Mouse (Mus musculus) cerebellum, adult 2 months (tissue): ENCODE results near the gene Tpsb2. TPM values are rescaled to one million over a fixed set of nuclear protein-coding genes. Genes with fewer than 3 reads are reported as not detected.

Experiments used
- DNase-seq, 2 experiments: peaks; one replicate each; pipeline ENCODE4 v3.0.0; 2021
- H3K27ac ChIP-seq: fragments of 200-500 bp; 2 replicates; pipeline ENCODE4 v1.5.1; 2012; ENCODE audit warnings: low read length, control low read depth, inconsistent platforms; ENCODE audit not compliant: insufficient read depth
- H3K27me3 ChIP-seq: fragments of 200-500 bp; 2 replicates; pipeline ENCODE4 v1.6.1; 2012; ENCODE audit warnings: inconsistent platforms, mild to moderate bottlenecking, low read length, moderate library complexity; ENCODE audit not compliant: control insufficient read depth, insufficient read depth
- H3K4me1 ChIP-seq: fragments of 200-500 bp; 2 replicates; pipeline ENCODE4 v1.6.1; 2011; ENCODE audit warnings: low read length; ENCODE audit not compliant: control insufficient read depth, insufficient read depth
- H3K4me3 ChIP-seq: fragments of 200-500 bp; replicated peaks from 2 replicates; pipeline ENCODE3; 2011; ENCODE audit warnings: mild to moderate bottlenecking, low read depth, low read length, control low read depth; ENCODE audit not compliant: insufficient read depth
- CTCF ChIP-seq: fragments of 200-500 bp; IDR thresholded peaks from 2 replicates; pipeline ENCODE4 v1.5.1; 2011; ENCODE audit warnings: low read depth, mild to moderate bottlenecking, control low read depth, low read length, moderate library complexity, borderline replicate concordance; ENCODE audit not compliant: insufficient read depth
- POLR2A ChIP-seq: fragments of 200-500 bp; IDR thresholded peaks from 2 replicates; pipeline ENCODE4 v1.6.1; 2011; ENCODE audit warnings: low read length, control low read depth, borderline replicate concordance; ENCODE audit not compliant: insufficient read depth
- WGBS: fragments of 180-500 bp; shearing (Covaris S2); methylation state at CpG from one replicate; pipeline ENCODE4 v1.1.7; 2018; 5-methylcytosine and 5-hydroxymethylcytosine counted together
- polyA plus RNA-seq: library from polyadenylated mRNA; depleted of rRNA; stranded (reverse); fragments of >200 nt; gene quantifications from 2 replicates; pipeline ENCODE4 v1.2.3, GENCODE M21; 2012; rRNA removed

Tpsb2 gene
- 0.16 TPM in 1 of 2 replicates, not detected in the other for polyA plus RNA-seq

GRCm38 (mm10) chr17:25366005-25366404 is at the start of gene Tpsb2:
TSS of gene Tpsb2 (plus strand) at chr17:25366305.
- DNase-seq: no peak
- TF ChIP-seq POLR2A: no peak
- no peak for TF ChIP-seq CTCF
- no peaks in the 10 kb centered on the region for H3K4me1 ChIP-seq
- H3K27me3 ChIP-seq: no peaks in the 10 kb centered on the region
- WGBS: 79% methylated on average over 2 of the region's 2 CpGs
- H3K4me3 ChIP-seq: no peak within 1 kb of the TSS
- no peak within 1 kb of the TSS for H3K27ac ChIP-seq

- no peaks in the 10 kb centered on the region for H3K4me1 ChIP-seq
- no peak for DNase-seq
- no peak within 1 kb of the TSS for H3K4me3 ChIP-seq
- 67% methylated on average over 5 of the region's 5 CpGs for WGBS
- no peaks in the 10 kb centered on the region for H3K27me3 ChIP-seq
- TF ChIP-seq POLR2A (no peak), CTCF (no peak)
- no peak within 1 kb of the TSS for H3K27ac ChIP-seq
These were observed 47.8 kb upstream of the Tpsb2 start, which contains the start of gene Prss29 for GRCm38 (mm10) chr17:25318354-25318753. TSS of gene Prss29 (plus strand) at chr17:25318654.

- Histone ChIP-seq H3K4me3 (no peak overlapping the region), H3K4me1 (no peaks in the 10 kb centered on the region), H3K27me3 (no peaks in the 10 kb centered on the region), H3K27ac (no peak overlapping the region)
- WGBS: 69% methylated on average over 8 of the region's 8 CpGs
- DNase-seq: no peak
- TF ChIP-seq CTCF (no peak), POLR2A (no peak)
These were observed 45.3 kb upstream of the Tpsb2 start for GRCm38 (mm10) chr17:25320819-25321218.

- 24% methylated on average over 2 of the region's 2 CpGs for WGBS
- H3K27me3 ChIP-seq: no peaks in the 10 kb centered on the region
These were observed 43.2 kb upstream of the Tpsb2 start for GRCm38 (mm10) chr17:25322930-25323329.

GRCm38 (mm10) chr17:25332321-25332720 is 33.8 kb upstream of the Tpsb2 start:
- 72% methylated on average over 9 of the region's 9 CpGs for WGBS
- Histone ChIP-seq H3K27me3 (no peaks in the 10 kb centered on the region), H3K27ac (no peak overlapping the region), H3K4me3 (no peak overlapping the region), H3K4me1 (no peaks in the 10 kb centered on the region)
- no peak for DNase-seq
- no peak for TF ChIP-seq POLR2A
- no peak for TF ChIP-seq CTCF

More at GRCm38 (mm10) chr17:25322930-25323329, 43.2 kb upstream of the Tpsb2 start:
- Histone ChIP-seq H3K4me1 (no peaks in the 10 kb centered on the region), H3K4me3 (no peak overlapping the region), H3K27ac (no peak overlapping the region)
- no peak for DNase-seq
- TF ChIP-seq POLR2A (no peak), CTCF (no peak)

GRCm38 (mm10) chr17:25333943-25334342 is 32.2 kb upstream of the Tpsb2 start:
- Histone ChIP-seq H3K4me1 (no peaks in the 10 kb centered on the region), H3K4me3 (no peak overlapping the region), H3K27ac (no peak overlapping the region), H3K27me3 (no peaks in the 10 kb centered on the region)
- no peak for TF ChIP-seq POLR2A
- peak; percentile 86 for TF ChIP-seq CTCF
- DNase-seq: peak; percentile 9 to 36
- WGBS: under 1% methylated on average over 8 of the region's 8 CpGs

GRCm38 (mm10) chr17:25338218-25338617 is 27.9 kb upstream of the Tpsb2 start:
- H3K27ac ChIP-seq: no peak overlapping the region
- 84% methylated on average over 4 of the region's 4 CpGs for WGBS
- H3K27me3 ChIP-seq: no peaks in the 10 kb centered on the region
- H3K4me1 ChIP-seq: no peaks in the 10 kb centered on the region
- no peak overlapping the region for H3K4me3 ChIP-seq
- DNase-seq: no peak
- TF ChIP-seq CTCF: no peak
- TF ChIP-seq POLR2A: no peak

- H3K4me3 ChIP-seq: no peak overlapping the region
- H3K4me1 ChIP-seq: no peaks in the 10 kb centered on the region
- no peaks in the 10 kb centered on the region for H3K27me3 ChIP-seq
- TF ChIP-seq CTCF (no peak), POLR2A (no peak)
- H3K27ac ChIP-seq: no peak overlapping the region
- 76% methylated on average over 6 of the region's 6 CpGs for WGBS
- no peak for DNase-seq
These were observed 26.1 kb upstream of the Tpsb2 start for GRCm38 (mm10) chr17:25340003-25340402.

GRCm38 (mm10) chr17:25341490-25341889 is 24.6 kb upstream of the Tpsb2 start:
- no peak for DNase-seq
- 49% methylated on average over 3 of the region's 3 CpGs for WGBS

More at GRCm38 (mm10) chr17:25341490-25341889, 24.6 kb upstream of the Tpsb2 start:
- H3K4me1 ChIP-seq: no peaks in the 10 kb centered on the region
- no peaks in the 10 kb centered on the region for H3K27me3 ChIP-seq
- no peak overlapping the region for H3K4me3 ChIP-seq
- no peak overlapping the region for H3K27ac ChIP-seq
- no peak for TF ChIP-seq POLR2A
- no peak for TF ChIP-seq CTCF
